Mouse (Mus musculus): ENCODE measurements at regions not wholly inside any gene's neighbourhood (a gene's known extent, or its start where the extent isn't known, plus 50 kb on each side); places are given as distances from the start of the nearest gene placed in this dataset.

GRCm38 (mm10) chr16:76232680-76233079 lies 140.9 kb downstream of the Nrip1 start:
- no peak for DNase-seq

- DNase-seq = no peak
These were observed 141.5 kb downstream of the Nrip1 start for GRCm38 (mm10) chr16:76232174-76232573.

GRCm38 (mm10) chr16:76230516-76231302 lies 142.9 kb downstream of the Nrip1 start:
- no peak for DNase-seq

- DNase-seq = no peak
These were observed 145.2 kb downstream of the Nrip1 start for GRCm38 (mm10) chr16:76228451-76228850.

- DNase-seq = no peak
These were observed 147.2 kb downstream of the Nrip1 start for GRCm38 (mm10) chr16:76226446-76226845.

- no peak for DNase-seq
These were observed 147.9 kb downstream of the Nrip1 start for GRCm38 (mm10) chr16:76225587-76226226.

GRCm38 (mm10) chr16:76224901-76225586 lies 148.6 kb downstream of the Nrip1 start:
- peak; percentile 77 for DNase-seq

- no peak for DNase-seq
These were observed 149.9 kb downstream of the Nrip1 start for GRCm38 (mm10) chr16:76223716-76224115.

GRCm38 (mm10) chr16:76222960-76223359 lies 150.7 kb downstream of the Nrip1 start:
- no peak for DNase-seq

GRCm38 (mm10) chr16:76220466-76220865 lies 153.2 kb downstream of the Nrip1 start:
- DNase-seq = no peak

- DNase-seq = no peak
These were observed 154.4 kb downstream of the Nrip1 start for GRCm38 (mm10) chr16:76219233-76219632.

- DNase-seq = no peak
These were observed 155.1 kb downstream of the Nrip1 start for GRCm38 (mm10) chr16:76218310-76219170.

- no peak for DNase-seq
These were observed 157.4 kb downstream of the Nrip1 start for GRCm38 (mm10) chr16:76216184-76216583.

- no peak for DNase-seq
These were observed 158.1 kb downstream of the Nrip1 start for GRCm38 (mm10) chr16:76215558-76215957.

GRCm38 (mm10) chr16:76201773-76202571 lies 171.7 kb downstream of the Nrip1 start:
- DNase-seq = peak; percentile 64

GRCm38 (mm10) chr16:76200801-76201728 lies 172.6 kb downstream of the Nrip1 start:
- DNase-seq = no peak

- no peak for DNase-seq
These were observed 173.4 kb downstream of the Nrip1 start for GRCm38 (mm10) chr16:76200268-76200667.

- DNase-seq = peak; percentile 33
These were observed 174.6 kb downstream of the Nrip1 start for GRCm38 (mm10) chr16:76199006-76199405.

- no peak for DNase-seq
These were observed 172.2 kb upstream of the Samsn1 start for GRCm38 (mm10) chr16:76194291-76194690.

- DNase-seq = no peak
These were observed 169.1 kb upstream of the Samsn1 start for GRCm38 (mm10) chr16:76191135-76191534.

GRCm38 (mm10) chr16:76183556-76183955 lies 161.5 kb upstream of the Samsn1 start:
- DNase-seq = no peak

Measured in kidney, adult 18-20 months (tissue).